Mouse (Mus musculus) midbrain, postnatal 0 days (tissue): ENCODE data around the gene Adgrf5. TPM values are rescaled to one million over a fixed set of nuclear protein-coding genes. Genes with fewer than 3 reads are reported as not detected.

Experiments used
- ATAC-seq: fragments of 200-750 bp; cut with Nextera tagmentation; 2 replicates; pipeline ENCODE4 v1.8.0; 2017; ENCODE audit warnings: moderate number of reproducible peaks, mild to moderate bottlenecking, moderate TSS enrichment, moderate library complexity; ENCODE audit not compliant: low FRiP score
- DNase-seq: peaks from one replicate; pipeline ENCODE4 v3.0.0-alpha.2; 2015; ENCODE audit warnings: low spot score
- H3K27ac ChIP-seq: fragments of 300-500 bp; sonication (generic); 2 replicates; pipeline ENCODE4 v1.5.1; 2014; ENCODE audit warnings: low read depth, mild to moderate bottlenecking, low read length, mixed read lengths
- H3K27me3 ChIP-seq: fragments of 300-500 bp; sonication (generic); 2 replicates; pipeline ENCODE4 v1.6.1; 2014; ENCODE audit warnings: low read length, control low read depth, mixed read lengths; ENCODE audit not compliant: insufficient read depth
- H3K36me3 ChIP-seq: fragments of 300-500 bp; sonication (generic); 2 replicates; pipeline ENCODE4 v1.6.1; 2014; ENCODE audit warnings: low read length, control low read depth, mixed read lengths; ENCODE audit not compliant: insufficient read depth
- H3K4me1 ChIP-seq: fragments of 300-500 bp; sonication (generic); 2 replicates; pipeline ENCODE4 v1.6.1; 2014; ENCODE audit warnings: mild to moderate bottlenecking, control low read depth, antibody characterized with exemption, low read length, mixed read lengths; ENCODE audit not compliant: insufficient read depth
- H3K4me2 ChIP-seq: fragments of 300-500 bp; sonication (generic); 2 replicates; pipeline ENCODE4 v1.6.1; 2014; ENCODE audit warnings: low read depth, mild to moderate bottlenecking, low read length, mixed read lengths; ENCODE audit not compliant: poor library complexity, severe bottlenecking
- H3K4me3 ChIP-seq: fragments of 300-500 bp; sonication (generic); 2 replicates; pipeline ENCODE4 v1.5.1; 2014; ENCODE audit warnings: low read depth, mild to moderate bottlenecking, low read length, moderate library complexity
- H3K9ac ChIP-seq: fragments of 300-500 bp; sonication (generic); replicated peaks from 2 replicates; pipeline ENCODE4 v1.6.1; 2014; ENCODE audit warnings: mild to moderate bottlenecking, low read length, moderate library complexity, mixed read lengths; ENCODE audit not compliant: poor library complexity, severe bottlenecking
- H3K9me3 ChIP-seq: fragments of 300-500 bp; sonication (generic); 2 replicates; pipeline ENCODE4 v1.6.1; 2016; ENCODE audit warnings: low read length, control low read depth
- CTCF ChIP-seq: IDR thresholded peaks from 2 replicates; pipeline ENCODE4 v1.5.1; 2016; ENCODE audit warnings: antibody characterized with exemption, mild to moderate bottlenecking
- WGBS: fragments of 180-500 bp; shearing (Covaris S2); extraction: QIAGEN DNeasy Blood & Tissue Kit; methylation state at CpG from one replicate; pipeline ENCODE4 v1.1.7; 2014; 5-methylcytosine and 5-hydroxymethylcytosine counted together
- polyA plus RNA-seq: library from polyadenylated mRNA; unstranded; fragments of >200 nt; fragmentation: Nextera tagmentation; extraction: Ambion mirVana; gene quantifications from 2 replicates; pipeline ENCODE4 v1.2.1, GENCODE M21; 2015
- total RNA-seq: library from RNA; depleted of rRNA; stranded (reverse); fragments of >200 nt; gene quantifications from 2 replicates; pipeline ENCODE4 v1.2.3, GENCODE M21; 2014; rRNA removed

The Adgrf5 gene
- total and polyA plus RNA-seq, 2 experiments from 2014 or later = 4.6 to 27.5 TPM

DNA sequence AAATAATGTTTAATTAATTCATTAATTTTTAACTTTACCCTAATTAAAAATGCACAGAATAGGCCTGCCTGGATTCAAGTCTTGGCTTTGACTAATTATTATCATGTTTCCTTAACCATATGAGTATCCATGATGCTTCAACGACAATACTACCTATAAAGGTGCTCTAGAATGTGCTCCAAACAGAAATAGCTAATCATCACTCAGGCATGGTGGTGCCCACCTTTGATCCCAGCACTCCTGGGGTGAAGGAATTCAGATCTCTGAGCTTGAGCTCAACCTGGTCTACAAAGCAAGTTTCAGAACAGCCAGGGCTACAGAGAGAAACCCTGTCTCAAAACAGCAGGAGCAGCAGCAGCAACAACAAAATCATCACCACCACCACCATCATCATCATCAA lies 140.3 kb downstream of the Adgrf5 start:
- no peak for TF ChIP-seq CTCF
- DNase-seq = no peak
- 89% methylated on average over 1 of the region's 1 CpGs for WGBS
- Histone ChIP-seq H3K27me3 (no peaks in the 10 kb centered on the region), H3K4me3 (no peak overlapping the region), H3K27ac (no peak overlapping the region), H3K36me3 (no peaks in the 10 kb centered on the region), H3K4me2 (no peak overlapping the region), H3K9me3 (no peaks in the 10 kb centered on the region), H3K4me1 (no peaks in the 10 kb centered on the region), H3K9ac (no peak overlapping the region)
- no peak for ATAC-seq

DNA sequence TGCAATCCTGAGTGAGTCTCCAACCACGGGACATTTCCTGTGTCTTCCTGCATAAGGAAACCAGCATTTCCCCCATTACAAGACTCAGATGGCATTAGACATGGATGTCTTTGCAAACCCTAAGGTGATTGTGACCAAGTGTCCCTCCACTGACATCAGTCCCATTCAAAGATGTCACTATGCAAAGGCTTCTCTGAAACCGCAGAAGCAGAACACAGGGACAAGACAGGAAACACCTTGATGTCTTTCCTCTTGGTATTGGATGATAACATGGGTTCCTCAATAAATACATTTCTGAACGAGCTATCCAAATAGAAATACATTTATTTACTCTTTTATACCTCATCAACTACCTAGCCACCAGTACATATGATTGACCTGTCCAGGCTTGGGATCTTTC lies 141.0 kb downstream of the Adgrf5 start:
- Histone ChIP-seq H3K9ac (no peak overlapping the region), H3K4me1 (no peaks in the 10 kb centered on the region), H3K4me3 (no peak overlapping the region), H3K36me3 (no peaks in the 10 kb centered on the region), H3K27me3 (no peaks in the 10 kb centered on the region), H3K9me3 (no peaks in the 10 kb centered on the region), H3K27ac (no peak overlapping the region), H3K4me2 (no peak overlapping the region)
- DNase-seq (no peak), ATAC-seq (no peak)
- WGBS = 81% methylated on average over 3 of the region's 3 CpGs
- no peak for TF ChIP-seq CTCF

DNA sequence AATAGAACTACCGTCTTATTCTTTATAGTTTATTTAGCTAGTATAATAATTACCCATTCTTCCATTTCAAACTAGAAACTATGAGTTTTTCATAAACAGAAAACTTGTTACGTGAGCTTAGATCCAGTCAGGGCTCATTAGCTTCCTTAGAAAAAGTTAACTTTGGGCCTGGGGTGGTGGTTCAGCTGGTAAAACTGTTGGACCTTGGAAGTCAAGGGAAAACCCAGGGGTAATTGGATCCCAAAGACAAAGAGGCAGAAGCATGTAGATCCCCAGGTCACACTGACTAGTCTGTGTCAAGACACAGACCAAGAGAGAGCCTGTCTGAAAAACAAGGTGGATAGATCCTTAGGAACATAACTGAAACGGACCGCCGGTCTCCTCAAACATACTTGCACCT lies 141.4 kb downstream of the Adgrf5 start:
- ATAC-seq = no peak
- H3K9ac ChIP-seq = no peak overlapping the region
- no peaks in the 10 kb centered on the region for H3K9me3 ChIP-seq
- no peaks in the 10 kb centered on the region for H3K27me3 ChIP-seq
- H3K4me2 ChIP-seq = no peak overlapping the region
- no peaks in the 10 kb centered on the region for H3K4me1 ChIP-seq
- 97% methylated on average over 5 of the region's 5 CpGs for WGBS
- H3K27ac ChIP-seq = no peak overlapping the region
- no peak for TF ChIP-seq CTCF
- no peak for DNase-seq
- no peaks in the 10 kb centered on the region for H3K36me3 ChIP-seq
- no peak overlapping the region for H3K4me3 ChIP-seq

DNA sequence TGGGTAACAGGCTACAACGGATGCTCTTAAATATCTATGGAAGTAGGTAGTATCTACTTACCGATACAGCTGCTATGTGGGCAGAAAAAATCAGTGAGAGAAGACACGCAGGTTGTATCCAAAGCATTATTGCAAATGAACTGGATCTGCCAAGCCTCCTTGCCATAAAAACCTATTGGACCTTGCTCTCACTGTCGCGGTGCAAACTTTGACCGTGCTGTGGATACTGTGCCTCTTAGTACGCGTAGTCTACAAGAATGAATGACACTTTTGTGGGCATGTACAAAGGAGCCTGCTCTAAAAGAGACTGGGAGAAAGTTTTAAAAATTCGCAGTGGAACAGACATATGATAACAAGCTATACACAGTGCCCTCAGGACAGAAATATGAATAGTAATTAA lies 142.3 kb downstream of the Adgrf5 start, which contains the start of gene Mep1a:
Gene Mep1a (minus strand): TSS at position 221 of the 400 bp plus-strand sequence.
- H3K27me3 ChIP-seq = no peaks in the 10 kb centered on the region
- H3K36me3 ChIP-seq = no peaks in the 10 kb centered on the region
- H3K4me3 ChIP-seq = no peak within 1 kb of the TSS
- no peak within 1 kb of the TSS for H3K27ac ChIP-seq
- TF ChIP-seq CTCF = no peak
- H3K9me3 ChIP-seq = no peaks in the 10 kb centered on the region
- no peak within 1 kb of the TSS for H3K4me2 ChIP-seq
- no peaks in the 10 kb centered on the region for H3K4me1 ChIP-seq
- no peak for ATAC-seq
- DNase-seq = no peak
- no peak within 1 kb of the TSS for H3K9ac ChIP-seq
- WGBS = 87% methylated on average over 9 of the region's 9 CpGs

DNA sequence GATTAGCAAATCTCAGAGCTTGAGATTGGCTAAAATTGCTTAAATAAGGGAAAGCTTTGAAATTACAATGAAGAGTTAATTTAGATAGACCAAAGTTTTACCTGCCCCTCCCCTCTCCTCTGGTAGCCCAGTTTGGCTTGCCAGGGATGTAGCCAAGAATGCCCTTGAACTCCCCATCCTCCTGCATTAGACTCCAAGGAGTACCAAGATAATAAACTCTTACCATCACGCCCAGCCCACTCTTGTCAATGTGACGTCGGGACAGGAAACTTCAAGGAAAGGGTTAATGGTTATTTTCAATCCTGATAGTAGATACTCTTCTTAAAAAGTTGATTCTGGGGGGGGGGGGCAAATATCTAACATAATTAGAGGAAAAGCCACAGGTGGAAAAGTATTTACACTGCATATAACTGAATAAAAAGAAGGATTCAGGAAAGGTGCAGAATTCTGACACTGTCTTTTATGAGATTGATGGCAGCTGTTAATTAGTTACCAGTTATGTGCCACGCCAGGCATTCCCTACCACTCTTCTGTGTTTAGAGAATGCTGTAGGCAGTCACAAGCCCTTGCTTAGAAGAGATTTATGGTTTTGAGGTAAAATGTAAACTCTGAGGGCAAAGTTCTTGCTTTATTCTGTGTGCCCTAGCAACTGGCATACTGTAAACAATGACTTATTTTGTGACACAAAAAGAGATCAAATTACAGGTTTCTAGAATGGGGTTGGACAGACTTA lies 143.8 kb downstream of the Adgrf5 start:
- no peaks in the 10 kb centered on the region for H3K36me3 ChIP-seq
- TF ChIP-seq CTCF = no peak
- no peak overlapping the region for H3K9ac ChIP-seq
- 78% methylated on average over 4 of the region's 4 CpGs for WGBS
- H3K27ac ChIP-seq = no peak overlapping the region
- no peak for ATAC-seq
- no peak overlapping the region for H3K4me2 ChIP-seq
- no peak for DNase-seq
- no peaks in the 10 kb centered on the region for H3K27me3 ChIP-seq
- H3K4me1 ChIP-seq = no peaks in the 10 kb centered on the region
- H3K4me3 ChIP-seq = no peak overlapping the region
- H3K9me3 ChIP-seq = no peaks in the 10 kb centered on the region

DNA sequence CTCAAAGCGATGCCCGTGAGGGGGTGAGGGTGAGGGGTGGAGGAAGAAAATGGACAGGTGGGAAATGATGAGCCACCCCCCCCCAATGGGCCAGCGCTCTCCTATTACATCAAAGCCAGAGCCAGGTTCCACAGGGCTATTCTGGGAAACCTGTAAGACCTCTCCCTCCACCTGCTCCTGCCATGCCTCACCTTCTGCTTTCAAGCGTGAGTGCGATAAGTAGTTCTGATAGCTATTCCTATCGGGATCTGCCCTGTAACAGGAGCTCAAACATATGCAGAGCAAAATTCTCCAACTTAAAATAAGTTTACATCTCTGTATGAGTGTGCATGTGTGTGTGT lies 144.3 kb downstream of the Adgrf5 start:
- 83% methylated on average over 6 of the region's 6 CpGs for WGBS
- Histone ChIP-seq H3K27ac (no peak overlapping the region), H3K4me1 (no peaks in the 10 kb centered on the region), H3K4me3 (no peak overlapping the region), H3K36me3 (no peaks in the 10 kb centered on the region), H3K27me3 (no peaks in the 10 kb centered on the region), H3K9me3 (no peaks in the 10 kb centered on the region), H3K4me2 (no peak overlapping the region), H3K9ac (no peak overlapping the region)
- no peak for TF ChIP-seq CTCF
- DNase-seq (no peak), ATAC-seq (no peak)

Other genes with a start within 250 kb of the Adgrf5 start
- gene Adgrf1, start 90.1 kb upstream of the Adgrf5 start, total RNA-seq = not detected in 2 replicates
- gene Adgrf1, start 90.1 kb upstream of the Adgrf5 start, polyA plus RNA-seq = not detected in 2 replicates
- 0.19 TPM in 1 of 2 replicates, not detected in the other for gene Mep1a, start 142.4 kb downstream of the Adgrf5 start, total RNA-seq
- 0.15 TPM in 1 of 2 replicates, not detected in the other for gene Mep1a, start 142.4 kb downstream of the Adgrf5 start, polyA plus RNA-seq
- 1.1 TPM in 1 of 2 replicates, not detected in the other for gene Ankrd66, start 183.2 kb downstream of the Adgrf5 start, total RNA-seq
- gene Ankrd66, start 183.2 kb downstream of the Adgrf5 start, polyA plus RNA-seq = 0.88 and 0.93 TPM in 2 replicates
- 49.7 and 49.8 TPM in 2 replicates for gene Pla2g7, start 207.6 kb downstream of the Adgrf5 start, total RNA-seq
- gene Pla2g7, start 207.6 kb downstream of the Adgrf5 start, polyA plus RNA-seq = 87.8 and 93.9 TPM in 2 replicates